Mouse (Mus musculus): Measurements from ENCODE around the gene Sec14l3. TPM values are rescaled to one million over a fixed set of nuclear protein-coding genes. Genes with fewer than 3 reads are reported as not detected.

Sec14l3 gene
- total RNA-seq, 2 experiments from 2014 or later: not detected

DNA sequence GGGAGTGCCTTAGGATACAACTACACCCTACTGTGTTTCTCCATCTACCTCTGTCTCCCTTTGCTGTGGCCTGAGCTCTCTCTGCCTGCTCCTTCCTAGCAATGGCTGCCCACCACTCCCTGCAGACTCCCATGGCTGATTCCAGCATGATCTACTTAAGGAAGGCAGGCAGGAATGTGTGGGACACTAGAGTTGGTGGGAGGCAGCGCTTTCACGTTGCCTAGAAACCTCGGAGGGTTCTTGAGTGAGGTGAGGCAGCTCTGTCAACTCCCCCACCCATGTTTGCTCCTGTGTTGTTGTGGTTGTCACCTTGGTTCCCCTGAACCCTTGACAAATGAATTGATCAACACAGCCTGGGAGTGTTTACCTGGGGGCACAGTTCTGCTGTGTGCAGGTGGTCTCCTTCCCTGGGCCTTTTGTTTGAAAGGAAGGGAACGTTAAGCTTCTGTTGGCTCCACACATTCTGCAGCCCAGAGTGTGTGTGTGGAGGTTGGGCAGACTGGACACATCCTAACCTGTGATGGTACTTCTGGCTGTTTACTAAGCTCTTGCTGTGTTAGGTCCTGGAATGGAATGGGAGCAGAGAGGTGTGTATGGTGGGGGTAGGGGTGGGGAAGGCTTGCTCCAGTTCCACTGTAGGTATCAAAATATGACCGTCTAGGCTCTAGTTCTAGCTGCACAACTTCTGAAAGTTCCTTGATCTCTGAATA, 3.6 kb upstream of the Sec14l3 start:
- DNase-seq: no peak

- DNase-seq: no peak
These were observed 2.1 kb upstream of the Sec14l3 start for GRCm38 (mm10) chr11:4062523-4062922.

DNA sequence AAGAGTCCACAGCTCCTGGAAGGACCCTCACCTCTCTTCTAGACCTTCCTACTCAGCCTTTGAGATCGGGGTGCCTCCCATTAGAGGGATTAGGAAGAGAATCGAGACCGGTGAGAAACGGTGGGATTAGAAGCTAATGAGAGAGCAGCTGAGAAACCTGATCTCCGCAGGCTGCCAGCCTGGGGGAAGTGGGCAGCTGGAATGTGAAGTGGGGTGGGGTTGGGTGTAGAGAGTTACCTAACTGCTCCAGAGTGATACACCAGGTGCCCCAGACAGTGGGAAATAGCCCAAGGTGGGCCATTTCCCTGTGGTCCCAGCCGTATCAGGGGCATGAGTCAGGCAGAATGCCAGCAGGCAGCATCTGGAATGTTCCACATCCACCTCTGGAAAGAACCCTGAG, 1.7 kb upstream of the Sec14l3 start:
- no peak for DNase-seq

DNA sequence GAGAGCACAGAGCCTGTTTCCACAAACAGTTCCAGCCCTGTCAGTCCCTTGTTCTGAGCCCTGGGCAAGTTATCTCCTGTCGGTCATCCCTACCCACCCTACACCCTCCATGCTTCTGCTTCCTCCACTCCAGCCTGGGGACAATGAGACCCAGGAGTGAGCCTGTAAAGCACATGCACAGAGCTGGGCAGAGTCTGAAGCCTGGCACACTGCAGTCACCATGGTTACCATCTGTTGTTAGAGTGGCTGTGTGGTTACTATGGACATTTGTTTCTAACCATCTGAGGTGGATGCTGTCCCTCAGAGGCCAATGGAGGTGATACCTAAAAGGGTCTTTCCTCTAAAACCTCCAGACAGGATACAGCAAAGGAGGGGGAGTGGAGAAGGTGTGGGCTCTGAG, 5.0 kb downstream of the Sec14l3 start:
- no peak for DNase-seq

GRCm38 (mm10) chr11:4076633-4077032, 12.0 kb downstream of the Sec14l3 start:
- DNase-seq: peak; percentile 64

GRCm38 (mm10) chr11:4078267-4078933, 13.8 kb downstream of the Sec14l3 start:
- no peak for DNase-seq

GRCm38 (mm10) chr11:4080219-4080618, 15.6 kb downstream of the Sec14l3 start:
- DNase-seq: peak; percentile 58

- DNase-seq: peak; percentile 45
These were observed 18.9 kb downstream of the Sec14l3 start for GRCm38 (mm10) chr11:4083316-4084078.

DNA sequence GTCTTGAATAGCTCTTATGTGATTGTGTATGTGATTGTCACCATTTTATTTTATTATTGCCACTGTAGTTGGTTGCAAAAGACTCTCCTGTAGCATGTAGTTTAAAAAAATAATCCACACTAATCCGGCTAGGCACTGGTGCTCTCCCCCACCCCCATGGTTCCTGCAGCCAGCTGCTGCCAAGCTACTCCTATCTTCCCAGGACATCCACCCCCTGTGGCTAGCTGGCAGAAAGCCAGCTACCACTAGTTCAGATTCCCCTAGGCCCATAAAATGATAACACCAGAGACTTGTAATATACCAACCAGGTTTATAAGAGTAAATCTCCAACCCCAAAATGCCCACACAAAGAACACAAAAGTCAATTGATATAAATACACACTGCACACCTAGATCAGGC, 21.6 kb downstream of the Sec14l3 start:
- no peak for DNase-seq

GRCm38 (mm10) chr11:4087267-4087666, 22.6 kb downstream of the Sec14l3 start:
- no peak for DNase-seq

- no peak for DNase-seq
These were observed 29.1 kb downstream of the Sec14l3 start for GRCm38 (mm10) chr11:4093459-4094377.

DNA sequence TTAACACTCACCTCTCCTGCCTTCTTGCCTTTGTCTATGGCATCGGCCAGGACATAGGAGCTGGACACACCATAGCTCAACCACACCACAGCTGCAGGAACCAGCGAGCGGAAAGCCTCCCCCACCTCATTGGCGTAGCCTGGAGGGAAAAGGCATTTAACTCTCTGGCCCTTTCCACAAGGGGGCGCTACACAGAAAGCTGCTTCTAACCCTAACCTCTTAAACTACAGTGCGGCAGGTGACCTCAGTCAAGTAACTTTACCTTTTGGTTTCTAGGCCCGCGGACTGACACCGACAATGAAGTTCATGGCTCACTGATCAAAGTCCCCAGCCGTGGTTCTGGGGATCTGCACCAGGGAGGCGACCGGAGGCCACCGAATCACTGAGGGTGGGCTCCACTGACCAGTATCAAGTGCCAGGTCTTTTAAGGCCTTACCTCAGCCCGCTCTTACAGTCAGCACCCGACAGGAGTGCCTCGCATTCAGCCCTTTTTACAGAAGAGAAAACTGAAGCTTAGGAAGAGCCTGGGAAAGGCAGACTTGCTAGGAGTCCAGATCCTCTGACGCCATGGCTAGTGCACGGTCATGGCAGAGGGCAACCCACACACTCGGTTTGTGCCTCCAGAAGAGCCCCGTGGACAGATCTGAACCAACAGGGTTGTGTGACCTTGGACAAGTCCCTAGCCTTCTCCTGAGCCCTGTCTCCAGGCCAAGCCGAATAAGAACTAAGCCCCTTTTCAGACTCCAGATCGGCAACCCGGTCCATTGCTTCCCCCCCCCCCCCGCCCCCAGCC, 29.9 kb downstream of the Sec14l3 start:
- DNase-seq: peak; percentile 61

DNA sequence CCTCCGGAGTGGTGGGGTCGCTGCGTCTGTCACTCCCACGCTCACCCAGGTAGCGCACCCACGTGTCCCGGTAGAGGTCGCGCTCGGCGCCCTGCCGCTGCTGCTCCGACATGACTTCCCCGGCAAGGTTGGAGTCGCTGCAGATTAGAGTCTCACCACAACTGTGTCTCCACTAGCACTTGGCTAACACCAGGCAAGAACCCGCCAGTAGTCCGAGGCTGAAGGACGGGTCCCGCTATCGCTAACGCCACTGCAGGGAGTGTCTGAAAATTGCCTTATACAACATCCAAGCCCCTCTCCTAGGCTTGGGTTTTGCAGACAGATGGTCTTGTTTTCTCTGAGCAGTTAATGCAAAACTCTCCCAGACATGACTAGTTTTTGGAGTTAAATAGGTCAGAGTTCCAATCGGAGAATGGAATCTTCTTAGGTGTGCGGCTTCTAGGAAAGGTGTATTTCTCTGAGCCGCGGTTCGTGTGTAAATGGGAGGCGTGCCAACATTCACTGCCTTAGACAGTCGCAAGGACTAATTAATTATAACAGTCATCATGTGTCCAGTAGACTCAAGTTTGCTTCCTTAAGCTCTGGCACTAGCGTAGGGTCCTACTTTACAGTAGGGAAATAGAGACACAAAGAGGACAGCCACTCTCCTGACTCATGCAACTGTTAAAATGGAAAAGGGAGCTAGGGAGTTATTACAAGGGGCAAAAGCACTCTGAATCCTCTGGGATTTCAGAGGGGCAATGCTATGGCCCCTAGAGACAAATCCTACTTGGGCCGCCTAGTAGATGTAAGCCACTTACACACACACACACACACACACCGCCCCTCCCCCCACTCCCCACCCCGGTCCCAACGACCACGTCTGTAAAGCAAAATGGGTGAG, 30.8 kb downstream of the Sec14l3 start, which contains the start of gene Mtfp1:
Mtfp1 (minus strand) TSS at position 275 of the 883 bp plus-strand sequence.
- DNase-seq: peak; percentile 53

- DNase-seq: peak; percentile 96
These were observed 31.7 kb downstream of the Sec14l3 start for GRCm38 (mm10) chr11:4096054-4096984.

GRCm38 (mm10) chr11:4097091-4097621, 32.5 kb downstream of the Sec14l3 start:
- DNase-seq: no peak

GRCm38 (mm10) chr11:4098120-4098519, 33.5 kb downstream of the Sec14l3 start:
- DNase-seq: no peak

DNA sequence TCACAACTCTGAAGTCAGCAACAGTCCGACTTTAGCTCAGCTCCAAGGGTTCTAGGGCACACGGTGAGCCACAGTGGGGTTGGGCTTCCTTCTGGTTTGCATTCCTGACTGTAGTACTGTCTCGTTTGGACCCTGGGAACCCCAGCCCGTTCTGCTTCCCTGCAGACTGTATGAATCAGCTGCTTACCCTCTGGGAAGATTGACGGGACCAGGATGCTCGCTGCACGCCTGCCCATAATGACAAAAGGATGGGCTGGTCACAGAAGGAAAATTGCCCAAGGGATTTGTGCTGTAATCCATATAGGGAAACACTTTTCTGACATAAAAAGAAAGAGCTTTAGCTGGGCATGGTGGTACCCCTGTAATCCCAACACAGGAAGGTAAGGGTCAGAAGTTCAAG, 34.2 kb downstream of the Sec14l3 start:
- DNase-seq: no peak

DNA sequence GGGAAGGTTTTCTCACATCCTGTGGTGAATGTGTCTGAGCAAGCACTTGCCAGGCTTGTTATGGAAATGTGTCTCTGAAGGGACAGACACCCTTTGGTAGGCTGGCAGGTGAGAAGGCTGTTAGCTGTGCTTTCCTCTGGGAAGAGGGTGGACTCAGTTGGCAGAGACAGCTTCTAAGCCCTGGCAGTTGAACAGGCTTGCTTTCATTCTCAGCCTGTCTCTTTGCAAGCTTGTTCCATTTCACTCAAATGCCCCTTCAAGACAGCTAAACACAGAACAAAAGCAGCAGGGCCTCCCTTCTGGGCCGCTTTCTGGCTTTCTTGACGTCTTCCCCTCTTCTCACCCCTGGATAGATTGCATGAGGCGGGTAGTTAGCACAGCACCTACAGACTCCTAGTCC, 34.8 kb downstream of the Sec14l3 start:
- no peak for DNase-seq

DNA sequence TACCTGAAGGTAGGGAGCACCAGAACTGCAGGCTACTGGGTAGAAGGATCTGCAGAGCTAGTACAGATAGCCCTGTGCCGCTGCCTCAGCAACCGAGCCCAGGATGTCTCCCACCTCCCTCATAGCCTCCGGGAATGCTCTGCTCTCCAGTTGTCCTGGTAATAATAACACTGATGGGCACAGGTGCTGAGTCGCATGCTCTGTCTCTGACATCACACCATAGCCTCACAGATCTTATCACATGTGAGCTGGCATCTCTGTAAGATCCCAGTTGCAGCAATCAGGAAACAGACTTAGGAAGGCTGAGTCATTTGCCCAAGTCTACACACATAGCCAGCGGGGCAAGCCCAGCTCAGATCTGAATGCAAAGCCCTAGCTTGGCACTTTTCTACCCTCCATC, 37.2 kb downstream of the Sec14l3 start:
- no peak for DNase-seq

All from gastrocnemius, postnatal 10 days (tissue).